Mouse (Mus musculus) olfactory bulb, adult 2 months (tissue): ENCODE data around the gene Dctn1.

Experiments
- CTCF ChIP-seq: fragments of 200-500 bp; IDR thresholded peaks from 2 replicates; pipeline ENCODE4 v1.5.1; 2012; ENCODE audit warnings: low read depth, mild to moderate bottlenecking, low read length, moderate library complexity; ENCODE audit not compliant: insufficient read depth
- POLR2A ChIP-seq: fragments of 200-500 bp; IDR thresholded peaks from 2 replicates; pipeline ENCODE4 v1.6.1; 2012; ENCODE audit warnings: mild to moderate bottlenecking, low read depth, low read length, moderate library complexity; ENCODE audit not compliant: insufficient read depth

DNA sequence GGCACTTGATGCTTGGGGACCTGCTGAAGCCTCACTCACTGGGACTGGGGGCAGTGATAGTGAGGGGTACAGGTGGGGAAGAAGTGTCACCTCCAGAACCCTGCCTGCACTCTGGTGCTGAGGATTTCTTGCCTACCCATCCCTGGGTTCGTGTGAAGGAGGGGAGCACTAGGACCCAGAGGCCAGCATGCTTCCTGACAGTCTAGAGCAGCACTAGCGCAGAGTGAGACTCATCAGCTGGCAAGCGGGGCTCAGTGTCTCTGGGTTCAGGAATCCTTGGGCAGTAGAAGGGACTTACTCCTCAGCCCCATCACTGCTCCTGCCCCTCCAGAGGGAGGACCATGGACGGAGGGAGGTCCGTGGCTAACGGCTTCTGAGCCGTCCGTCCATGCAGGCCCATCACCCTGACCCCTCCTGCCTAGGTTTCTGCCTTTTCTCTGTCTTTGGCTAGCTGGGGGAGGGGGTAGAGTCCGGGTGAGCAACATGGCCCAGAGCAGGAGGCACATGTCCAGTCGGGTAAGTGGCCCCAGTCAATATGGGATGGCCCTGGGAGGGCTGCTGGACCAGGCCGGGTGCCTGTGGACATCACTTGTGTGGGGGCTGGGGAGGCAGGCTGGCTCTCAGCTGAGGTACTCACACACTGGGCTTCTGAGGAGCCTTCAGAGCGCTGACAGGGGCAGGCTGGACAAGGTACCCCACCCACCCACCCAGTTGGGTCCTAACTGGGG, 13.8 kb downstream of the Dctn1 start:
- no peak for TF ChIP-seq CTCF
- peak; percentile 18; the same call in 1 of the 2 replicates for TF ChIP-seq POLR2A
